Comparison of ENCODE assay signal across 11 mouse cellular contexts in the genomic region with DNA sequence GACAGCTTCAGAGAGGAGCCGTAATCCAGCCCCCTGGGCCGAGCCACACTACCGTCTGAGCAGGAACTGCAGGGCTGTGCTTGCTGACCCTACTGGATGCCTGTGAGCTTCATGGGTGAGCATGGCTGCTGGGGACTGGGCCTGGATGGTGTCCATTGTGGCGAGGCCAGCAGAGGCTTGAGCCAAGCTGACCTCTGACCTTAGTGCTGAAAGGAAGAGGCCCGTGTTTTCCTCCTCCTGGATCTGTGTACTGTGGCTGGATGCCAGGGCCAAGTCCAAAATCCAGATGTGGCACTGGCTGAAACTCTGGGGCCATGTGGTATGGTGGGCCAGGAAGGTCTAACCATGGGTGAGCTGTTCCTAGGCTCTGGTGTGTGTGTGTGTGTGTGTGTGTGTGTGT. TPM values are rescaled to one million over a fixed set of nuclear protein-coding genes. Genes with fewer than 3 reads are reported as not detected.
DNase-seq lines count a peak whose midpoint lies in the region; ATAC-seq lines count a peak whose summit lies in the region.
"Had no signal": no experiment of that assay in that cellular context is flagged by ENCODE, and none has a peak within 500 bp of the region (broad histone marks: within the 10 kb centered on the region; RNA-seq: fewer than 3 reads in every experiment).

No protein-coding gene starts in this region.

- H3K4me3 ChIP-seq in megakaryocyte, embryonic 14.5 days (replicated peaks): peak overlapping the region; percentile 39
- H3K4me3 ChIP-seq in neural tube, embryonic 15.5 days (replicated peaks): no peak overlapping the region
- H3K4me3 ChIP-seq: hindbrain, embryonic 12.5 days; myocyte had no signal

- 0 out of 2 replicates have a peak, but pooled peaks cover 2% of the 10 kb centered on the region for H3K9me3 ChIP-seq in megakaryocyte, embryonic 14.5 days
- H3K9me3 ChIP-seq in neural tube, embryonic 15.5 days (replicated peaks): no peaks in the 10 kb centered on the region
- H3K9me3 ChIP-seq: hindbrain, embryonic 12.5 days had no signal

- no peak overlapping the region for H3K27ac ChIP-seq in neural tube, embryonic 15.5 days (replicated peaks)
- H3K27ac ChIP-seq: hindbrain, embryonic 12.5 days had no signal

- no peak overlapping the region for H3K9ac ChIP-seq in neural tube, embryonic 15.5 days (replicated peaks)
- H3K9ac ChIP-seq: hindbrain, embryonic 12.5 days had no signal

- H3K4me1 ChIP-seq in megakaryocyte, embryonic 14.5 days: peaks cover 36% of the 10 kb centered on the region
- H3K4me1 ChIP-seq in neural tube, embryonic 15.5 days: no peaks in the 10 kb centered on the region
- H3K4me1 ChIP-seq: hindbrain, embryonic 12.5 days had no signal

- H3K36me3 ChIP-seq in megakaryocyte, embryonic 14.5 days (replicated peaks; ENCODE audit: low read length): no peaks in the 10 kb centered on the region
- no peaks in the 10 kb centered on the region for H3K36me3 ChIP-seq in neural tube, embryonic 15.5 days
- H3K36me3 ChIP-seq: hindbrain, embryonic 12.5 days had no signal

- no peak for ATAC-seq in megakaryocyte, adult 5-6 weeks (ENCODE audit: poor library complexity, severe bottlenecking)
- no peak for ATAC-seq in neural tube, embryonic 15.5 days (ENCODE audit: low FRiP score)
- no peak for ATAC-seq in activated CD4-positive, CD25-positive, alpha-beta regulatory T cell, adult 4 months
- ATAC-seq: Patski had no signal

- peaks cover 33% of the 10 kb centered on the region for H3K27me3 ChIP-seq in megakaryocyte, embryonic 14.5 days (replicated peaks)
- no peaks in the 10 kb centered on the region for H3K27me3 ChIP-seq in neural tube, embryonic 15.5 days (replicated peaks)
- H3K27me3 ChIP-seq: Patski had no signal

- 24% methylated on average over 5 of the region's 5 CpGs for WGBS in neural tube, embryonic 15.5 days

- intact Hi-C loops in heart, postnatal 25 days (cut with DNase I): no loop called here

- DNase-seq in heart, postnatal 25 days (ENCODE audit: low spot score): peak; percentile 45
- DNase-seq in kidney, postnatal 25 days: peak; percentile 83 to 90
- peak; percentile 60 for DNase-seq in skeletal muscle tissue, adult 2 months (ENCODE audit: low read depth, low spot score)
- DNase-seq: left cerebral cortex, postnatal 4 days had no signal

- H3K4me2 ChIP-seq in neural tube, embryonic 15.5 days: no peak overlapping the region
- H3K4me2 ChIP-seq: hindbrain, embryonic 12.5 days had no signal

RNA-seq across cellular contexts. Expression of a gene that starts 9.3 kb away (rescaled TPM):
- polyA plus RNA-seq in megakaryocyte, embryonic 14.5 days (2012; ENCODE audit: insufficient read depth, low replicate concordance): 0.27 TPM in 1 of 2 replicates, not detected in the other
- total RNA-seq in megakaryocyte, adult 5-6 weeks (2015): not detected in 2 replicates
- total RNA-seq in megakaryocyte, adult 5-6 weeks (2017): 0.12 TPM in 1 of 2 replicates, not detected in the other
- 1 to 10 TPM; 6.1 to 7.0 TPM for total RNA-seq in heart, postnatal 25 days (2021)
- 3.1 and 6.4 TPM in 2 replicates for polyA plus RNA-seq in neural tube, embryonic 15.5 days (2015; fragmentation: Nextera tagmentation; extraction: Ambion mirVana)
- under 1 TPM in 1 of 2 experiments, not detected in 1; 0.95 TPM for polyA plus RNA-seq in activated CD4-positive, CD25-positive, alpha-beta regulatory T cell, adult 4 months (2017; shearing (Covaris generic))

RNA-seq across cellular contexts. Expression of a gene that starts 11.0 kb away (rescaled TPM):
- 75.0 and 100 TPM in 2 replicates for polyA plus RNA-seq in megakaryocyte, embryonic 14.5 days (2012; ENCODE audit: insufficient read depth, low replicate concordance)
- 10.9 and 11.7 TPM in 2 replicates for total RNA-seq in megakaryocyte, adult 5-6 weeks (2015)
- total RNA-seq in megakaryocyte, adult 5-6 weeks (2017): 24.4 and 30.7 TPM in 2 replicates
- 10 to 100 TPM; 43.2 to 46.3 TPM for total RNA-seq in heart, postnatal 25 days (2021)
- polyA plus RNA-seq in neural tube, embryonic 15.5 days (2015; fragmentation: Nextera tagmentation; extraction: Ambion mirVana): 11.8 and 12.6 TPM in 2 replicates
- polyA plus RNA-seq in activated CD4-positive, CD25-positive, alpha-beta regulatory T cell, adult 4 months (2017; shearing (Covaris generic)): 10 to 100 TPM; 12.1 to 15.3 TPM

RNA-seq across cellular contexts. Expression of a gene that starts 34.4 kb away (rescaled TPM):
- polyA plus RNA-seq in megakaryocyte, embryonic 14.5 days (2012; ENCODE audit: insufficient read depth, low replicate concordance): 0.26 TPM in 1 of 2 replicates, not detected in the other
- not detected in 2 replicates for total RNA-seq in megakaryocyte, adult 5-6 weeks (2015)
- not detected in 2 replicates for total RNA-seq in megakaryocyte, adult 5-6 weeks (2017)
- under 1 TPM in 1 of 2 experiments, not detected in 1; 0.21 TPM for total RNA-seq in heart, postnatal 25 days (2021)
- polyA plus RNA-seq in neural tube, embryonic 15.5 days (2015; fragmentation: Nextera tagmentation; extraction: Ambion mirVana): 7.9 and 9.8 TPM in 2 replicates
- polyA plus RNA-seq in activated CD4-positive, CD25-positive, alpha-beta regulatory T cell, adult 4 months (2017; shearing (Covaris generic)): under 1 TPM in 1 of 2 experiments, not detected in 1; 0.79 TPM

RNA-seq across cellular contexts. Expression of a gene that starts 48.5 kb away (rescaled TPM):
- 0.55 and 1.8 TPM in 2 replicates for polyA plus RNA-seq in megakaryocyte, embryonic 14.5 days (2012; ENCODE audit: insufficient read depth, low replicate concordance)
- not detected in 2 replicates for total RNA-seq in megakaryocyte, adult 5-6 weeks (2015)
- not detected in 2 replicates for total RNA-seq in megakaryocyte, adult 5-6 weeks (2017)
- under 1 TPM; 0.31 to 0.39 TPM for total RNA-seq in heart, postnatal 25 days (2021)
- polyA plus RNA-seq in neural tube, embryonic 15.5 days (2015; fragmentation: Nextera tagmentation; extraction: Ambion mirVana): 35.5 and 42.4 TPM in 2 replicates
- polyA plus RNA-seq in activated CD4-positive, CD25-positive, alpha-beta regulatory T cell, adult 4 months (2017; shearing (Covaris generic)): not detected
